Mouse (Mus musculus): ENCODE data around the gene Slc26a8. TPM values are rescaled to one million over a fixed set of nuclear protein-coding genes. Genes with fewer than 3 reads are reported as not detected.
"Not testable (repeated sequence)": the region's sequence is repeated elsewhere in the genome, so short reads cannot be mapped to it uniquely, and the experiment has no call there.

Gene Slc26a8
- 0.22 and 0.57 TPM in 2 replicates for polyA plus RNA-seq (2016; fragmentation: Nextera tagmentation; extraction: Ambion mirVana)

GRCm38 (mm10) chr17:28689586-28690283 is at the start of gene Slc26a8:
TSS of gene Slc26a8 (minus strand) at chr17:28690233.
- ATAC-seq (ENCODE audit: insufficient number of reproducible peaks, low FRiP score) = no peak
- Histone ChIP-seq H3K4me3 (peak within 1 kb of the TSS; percentile 93), H3K9me3 (replicated peaks) (no peaks in the 10 kb centered on the region), H3K4me1 (replicated peaks) (peaks cover 34% of the 10 kb centered on the region), H3K27ac (ENCODE audit: poor library complexity, severe bottlenecking) (peak within 1 kb of the TSS; percentile 95), H3K9ac (peak within 1 kb of the TSS; percentile 79), H3K27me3 (replicated peaks) (0 out of 2 replicates have a peak, but pooled peaks cover 7% of the 10 kb centered on the region), H3K4me2 (peak within 1 kb of the TSS; percentile 93), H3K36me3 (peaks cover 3% of the 10 kb centered on the region; the same call in 1 of the 2 replicates)
- WGBS = 9% methylated on average over 40 of the region's 40 CpGs

- Histone ChIP-seq H3K4me2 (no peak overlapping the region), H3K27ac (ENCODE audit: poor library complexity, severe bottlenecking) (no peak overlapping the region), H3K36me3 (peaks cover 67% of the 10 kb centered on the region), H3K4me3 (no peak overlapping the region), H3K9me3 (replicated peaks) (0 out of 2 replicates have a peak, but pooled peaks cover 6% of the 10 kb centered on the region), H3K4me1 (replicated peaks) (peaks cover 8% of the 10 kb centered on the region), H3K27me3 (replicated peaks) (no peaks in the 10 kb centered on the region), H3K9ac (no peak overlapping the region)
- WGBS = 94% methylated on average over 6 of the region's 6 CpGs
- ATAC-seq (ENCODE audit: insufficient number of reproducible peaks, low FRiP score) = no peak
Measured at GRCm38 (mm10) chr17:28739244-28739643, 49.2 kb upstream of the Slc26a8 start.

- H3K27me3 ChIP-seq (replicated peaks) = no peaks in the 10 kb centered on the region
- H3K9ac ChIP-seq = no peak overlapping the region
- H3K4me2 ChIP-seq = no peak overlapping the region
- WGBS = 94% methylated on average over 4 of the region's 4 CpGs
- H3K4me1 ChIP-seq (replicated peaks) = peaks cover 8% of the 10 kb centered on the region
- no peak overlapping the region for H3K27ac ChIP-seq (ENCODE audit: poor library complexity, severe bottlenecking)
- no peak for ATAC-seq (ENCODE audit: insufficient number of reproducible peaks, low FRiP score)
- H3K36me3 ChIP-seq = peaks cover 60% of the 10 kb centered on the region
- no peak overlapping the region for H3K4me3 ChIP-seq
- 0 out of 2 replicates have a peak, but pooled peaks cover 1% of the 10 kb centered on the region for H3K9me3 ChIP-seq (replicated peaks)
Measured at GRCm38 (mm10) chr17:28737973-28738372, 47.9 kb upstream of the Slc26a8 start.

- H3K4me3 ChIP-seq = no peak overlapping the region
- WGBS = 69% methylated on average over 4 of the region's 4 CpGs
- H3K4me2 ChIP-seq = no peak overlapping the region
- H3K9ac ChIP-seq = no peak overlapping the region
- no peaks in the 10 kb centered on the region for H3K27me3 ChIP-seq (replicated peaks)
- no peak for ATAC-seq (ENCODE audit: insufficient number of reproducible peaks, low FRiP score)
- H3K4me1 ChIP-seq (replicated peaks) = peaks cover 8% of the 10 kb centered on the region
- no peaks in the 10 kb centered on the region for H3K9me3 ChIP-seq (replicated peaks)
- H3K36me3 ChIP-seq = peaks cover 60% of the 10 kb centered on the region
- no peak overlapping the region for H3K27ac ChIP-seq (ENCODE audit: poor library complexity, severe bottlenecking)
Measured at GRCm38 (mm10) chr17:28736486-28736885, 46.5 kb upstream of the Slc26a8 start.

GRCm38 (mm10) chr17:28735317-28736105 is 45.5 kb upstream of the Slc26a8 start:
- no peaks in the 10 kb centered on the region for H3K9me3 ChIP-seq (replicated peaks)
- WGBS = 89% methylated on average over 6 of the region's 6 CpGs
- no peak overlapping the region for H3K4me2 ChIP-seq
- peaks cover 58% of the 10 kb centered on the region for H3K36me3 ChIP-seq
- H3K27me3 ChIP-seq (replicated peaks) = no peaks in the 10 kb centered on the region
- no peak overlapping the region for H3K9ac ChIP-seq
- no peak overlapping the region for H3K4me3 ChIP-seq
- no peak for ATAC-seq (ENCODE audit: insufficient number of reproducible peaks, low FRiP score)
- H3K27ac ChIP-seq (ENCODE audit: poor library complexity, severe bottlenecking) = no peak overlapping the region
- peaks cover 8% of the 10 kb centered on the region for H3K4me1 ChIP-seq (replicated peaks)

GRCm38 (mm10) chr17:28727511-28727910 is 37.5 kb upstream of the Slc26a8 start:
- not testable (repeated sequence) for H3K9ac ChIP-seq; H3K4me1 ChIP-seq (replicated peaks); H3K4me2 ChIP-seq; H3K27ac ChIP-seq (ENCODE audit: poor library complexity, severe bottlenecking); H3K4me3 ChIP-seq; ATAC-seq (ENCODE audit: insufficient number of reproducible peaks, low FRiP score); H3K9me3 ChIP-seq (replicated peaks); H3K27me3 ChIP-seq (replicated peaks)
- 94% methylated on average over 11 of the region's 11 CpGs for WGBS
- H3K36me3 ChIP-seq = peaks cover 87% of the 10 kb centered on the region

GRCm38 (mm10) chr17:28725783-28726182 is 35.8 kb upstream of the Slc26a8 start, which contains the start of gene AC170998.1:
TSS of gene AC170998.1 (plus strand) at chr17:28726083.
- H3K4me1 ChIP-seq (replicated peaks) = peaks cover 16% of the 10 kb centered on the region
- H3K4me3 ChIP-seq = no peak within 1 kb of the TSS
- H3K4me2 ChIP-seq = no peak within 1 kb of the TSS
- ATAC-seq (ENCODE audit: insufficient number of reproducible peaks, low FRiP score) = no peak
- H3K9me3 ChIP-seq (replicated peaks) = no peaks in the 10 kb centered on the region
- no peak within 1 kb of the TSS for H3K9ac ChIP-seq
- H3K27me3 ChIP-seq (replicated peaks) = no peaks in the 10 kb centered on the region
- no peak within 1 kb of the TSS for H3K27ac ChIP-seq (ENCODE audit: poor library complexity, severe bottlenecking)
- peaks cover 87% of the 10 kb centered on the region for H3K36me3 ChIP-seq
- WGBS = 90% methylated on average over 4 of the region's 4 CpGs

GRCm38 (mm10) chr17:28717535-28717934 is 27.5 kb upstream of the Slc26a8 start:
- H3K4me1 ChIP-seq (replicated peaks) = peaks cover 41% of the 10 kb centered on the region
- no peak overlapping the region for H3K4me2 ChIP-seq
- no peaks in the 10 kb centered on the region for H3K27me3 ChIP-seq (replicated peaks)
- no peak for ATAC-seq (ENCODE audit: insufficient number of reproducible peaks, low FRiP score)
- H3K4me3 ChIP-seq = no peak overlapping the region
- peaks cover 4% of the 10 kb centered on the region; the same call in 1 of the 2 replicates for H3K9me3 ChIP-seq (replicated peaks)
- H3K9ac ChIP-seq = no peak overlapping the region
- no peak overlapping the region for H3K27ac ChIP-seq (ENCODE audit: poor library complexity, severe bottlenecking)
- H3K36me3 ChIP-seq = peaks cover 74% of the 10 kb centered on the region
- 76% methylated on average over 3 of the region's 3 CpGs for whole genome bisulfite sequencing

GRCm38 (mm10) chr17:28715832-28716548 is 26.0 kb upstream of the Slc26a8 start:
- ATAC-seq (ENCODE audit: insufficient number of reproducible peaks, low FRiP score) = no peak
- no peak overlapping the region for H3K4me3 ChIP-seq
- H3K36me3 ChIP-seq = peaks cover 59% of the 10 kb centered on the region
- H3K9ac ChIP-seq = no peak overlapping the region
- peaks cover 4% of the 10 kb centered on the region; the same call in 1 of the 2 replicates for H3K9me3 ChIP-seq (replicated peaks)
- H3K27me3 ChIP-seq (replicated peaks) = no peaks in the 10 kb centered on the region
- no peak overlapping the region for H3K4me2 ChIP-seq
- peaks cover 41% of the 10 kb centered on the region for H3K4me1 ChIP-seq (replicated peaks)
- WGBS = 78% methylated on average over 7 of the region's 7 CpGs
- no peak overlapping the region for H3K27ac ChIP-seq (ENCODE audit: poor library complexity, severe bottlenecking)

GRCm38 (mm10) chr17:28714006-28714405 is 24.0 kb upstream of the Slc26a8 start:
- H3K4me3 ChIP-seq = no peak overlapping the region
- H3K27me3 ChIP-seq (replicated peaks) = no peaks in the 10 kb centered on the region
- H3K4me1 ChIP-seq (replicated peaks) = peaks cover 38% of the 10 kb centered on the region
- H3K9ac ChIP-seq = no peak overlapping the region
- no peak overlapping the region for H3K27ac ChIP-seq (ENCODE audit: poor library complexity, severe bottlenecking)
- peaks cover 4% of the 10 kb centered on the region; the same call in 1 of the 2 replicates for H3K9me3 ChIP-seq (replicated peaks)
- WGBS = 89% methylated on average over 3 of the region's 3 CpGs
- no peak overlapping the region for H3K4me2 ChIP-seq
- peaks cover 48% of the 10 kb centered on the region for H3K36me3 ChIP-seq
- ATAC-seq (ENCODE audit: insufficient number of reproducible peaks, low FRiP score) = no peak
